ENCODE assay signal across 8 mouse cellular contexts in the genomic region with DNA sequence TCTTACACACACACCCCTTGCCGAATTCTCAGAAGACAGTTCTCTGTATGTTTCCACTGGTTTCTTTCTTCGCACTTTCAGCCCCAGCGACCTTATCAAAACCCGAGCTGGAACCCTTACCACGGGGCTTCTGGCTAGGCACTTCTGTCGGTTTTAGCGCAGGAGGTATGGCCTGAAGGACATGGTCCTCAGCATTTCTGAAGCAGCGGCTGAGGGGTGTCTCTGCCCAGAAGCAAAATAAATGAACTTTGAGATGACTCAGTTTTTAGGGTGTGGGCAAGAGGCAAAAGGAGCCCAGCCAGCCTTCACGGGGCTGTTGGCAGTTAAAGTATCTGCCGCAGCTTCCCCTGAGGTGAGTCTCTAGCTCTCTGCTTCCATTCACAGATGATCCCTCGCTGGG.
DNase-seq lines count a peak whose midpoint lies in the region; ATAC-seq and TF ChIP-seq lines count a peak whose summit lies in the region.

No protein-coding gene starts in this region.

- ATAC-seq in G1E (ENCODE audit: extremely low read depth, insufficient number of reproducible peaks, low FRiP score, poor library complexity, severe bottlenecking) = peak; percentile 24; the same call in 1 of the 2 replicates
- no peak for ATAC-seq in heart, embryonic 13.5 days (ENCODE audit: extremely low read depth, insufficient number of reproducible peaks, low FRiP score, low TSS enrichment)
- no peak for ATAC-seq in liver, postnatal 0 days

- H3K4me2 ChIP-seq in heart, embryonic 13.5 days = peak overlapping the region; percentile 94
- peak overlapping the region; percentile 74 for H3K4me2 ChIP-seq in liver, postnatal 0 days (ENCODE audit: low read depth, low read length)

- peak overlapping the region; percentile 70 for H3K4me3 ChIP-seq in G1E (ENCODE audit: low read depth, low read length)
- H3K4me3 ChIP-seq in heart, embryonic 13.5 days = peak overlapping the region; percentile 64
- H3K4me3 ChIP-seq in liver, postnatal 0 days (ENCODE audit: low read depth, low read length) = peak overlapping the region; percentile 55

- no peak for TF ChIP-seq CTCF in G1E (IDR thresholded peaks at IDR 0.05; ENCODE audit: low read depth, low read length)
- no peak for TF ChIP-seq CTCF in liver, postnatal 0 days (IDR thresholded peaks at IDR 0.05; ENCODE audit: low read depth)

- DNase-seq in cerebellum, postnatal 25 days = peak; percentile 35 to 45
- DNase-seq in cerebellum, adult 11-12 months = no peak
- DNase-seq in G1E (ENCODE audit: low spot score) = peak; percentile 13
- DNase-seq in liver, postnatal 0 days = no peak
- DNase-seq in yolk sac, embryonic 10.5 days (ENCODE audit: low spot score) = peak; percentile 32
- no peak for DNase-seq in thymus, postnatal 25 days
- no peak for DNase-seq in right cerebral cortex, postnatal 25 days

- TF ChIP-seq EP300 in liver, postnatal 0 days (IDR thresholded peaks at IDR 0.05; ENCODE audit: low read depth) = no peak

- peaks cover 17% of the 10 kb centered on the region for H3K36me3 ChIP-seq in G1E (replicated peaks)
- H3K36me3 ChIP-seq in heart, embryonic 13.5 days = no peaks in the 10 kb centered on the region
- H3K36me3 ChIP-seq in liver, postnatal 0 days (replicated peaks; ENCODE audit: insufficient read depth, low read length) = 0 out of 2 replicates have a peak, but pooled peaks cover 2% of the 10 kb centered on the region

- WGBS in heart, embryonic 13.5 days = 12% methylated on average over 11 of the region's 11 CpGs
- WGBS in liver, postnatal 0 days (ENCODE audit: insufficient replicate concordance) = 5% methylated on average over 11 of the region's 11 CpGs

- H3K9ac ChIP-seq in heart, embryonic 13.5 days = peak overlapping the region; percentile 38
- peak overlapping the region; percentile 49 for H3K9ac ChIP-seq in liver, postnatal 0 days (replicated peaks)

- no peak overlapping the region for H3K27ac ChIP-seq in heart, embryonic 13.5 days (replicated peaks)
- peak overlapping the region; percentile 26 for H3K27ac ChIP-seq in liver, postnatal 0 days (ENCODE audit: low read depth)

- H3K9me3 ChIP-seq in G1E (replicated peaks) = no peaks in the 10 kb centered on the region
- H3K9me3 ChIP-seq in heart, embryonic 13.5 days = no peaks in the 10 kb centered on the region
- H3K9me3 ChIP-seq in liver, postnatal 0 days (ENCODE audit: low read length) = no peaks in the 10 kb centered on the region

- no peaks in the 10 kb centered on the region for H3K27me3 ChIP-seq in G1E (ENCODE audit: insufficient read depth, low read length)
- peaks cover 15% of the 10 kb centered on the region for H3K27me3 ChIP-seq in heart, embryonic 13.5 days (replicated peaks)
- H3K27me3 ChIP-seq in liver, postnatal 0 days (ENCODE audit: insufficient read depth, low read length) = no peaks in the 10 kb centered on the region

- peaks cover 34% of the 10 kb centered on the region for H3K4me1 ChIP-seq in G1E (ENCODE audit: insufficient read depth, low read depth, low read length)
- peaks cover 30% of the 10 kb centered on the region for H3K4me1 ChIP-seq in heart, embryonic 13.5 days
- peaks cover 14% of the 10 kb centered on the region for H3K4me1 ChIP-seq in liver, postnatal 0 days (ENCODE audit: insufficient read depth)

Comparison
In these comparisons a context has a peak if more than half of its experiments do, and no peak if none do; other contexts are left out.
1. DNase-seq: peak in cerebellum, postnatal 25 days (2 of 2), G1E (single experiment) and yolk sac, embryonic 10.5 days (single experiment); none in cerebellum, adult 11-12 months (single experiment), liver, postnatal 0 days (single experiment), thymus, postnatal 25 days (single experiment) and right cerebral cortex, postnatal 25 days (single experiment).
2. Peak in every context shown above with its lines, with median percentiles within 50 percentile points of each other: H3K4me3 ChIP-seq.